Mouse (Mus musculus) forebrain, embryonic 11.5 days (tissue): ENCODE measurements at regions not wholly inside any gene's neighbourhood (a gene's known extent, or its start where the extent isn't known, plus 50 kb on each side); places are given as distances from the start of the nearest gene placed in this dataset.

Experiments used
- ATAC-seq: fragments of 200-750 bp; cut with Nextera tagmentation; replicated peaks from 2 replicates; pipeline ENCODE4 v1.8.0; 2017; ENCODE audit warnings: moderate TSS enrichment; ENCODE audit not compliant: low FRiP score
- DNase-seq: peaks from one replicate; pipeline ENCODE4 v3.0.0-alpha.2; 2017; ENCODE audit warnings: low spot score
- H3K27ac ChIP-seq: fragments of 300-500 bp; sonication (generic); 2 replicates; pipeline ENCODE4 v1.5.1; 2014; ENCODE audit warnings: low read depth, low read length
- H3K27me3 ChIP-seq: fragments of 300-500 bp; sonication (generic); 2 replicates; pipeline ENCODE4 v1.6.1; 2014; ENCODE audit warnings: mild to moderate bottlenecking, low read length, mixed read lengths; ENCODE audit not compliant: control insufficient read depth, insufficient read depth
- H3K36me3 ChIP-seq: fragments of 300-500 bp; sonication (generic); 2 replicates; pipeline ENCODE4 v1.6.1; 2014; ENCODE audit warnings: mild to moderate bottlenecking, low read length, moderate library complexity, mixed read lengths; ENCODE audit not compliant: control insufficient read depth, insufficient read depth
- H3K4me1 ChIP-seq: fragments of 300-500 bp; sonication (generic); replicated peaks from 2 replicates; pipeline ENCODE4 v1.6.1; 2014; ENCODE audit warnings: low read length, mixed read lengths; ENCODE audit not compliant: control insufficient read depth, insufficient read depth
- H3K4me2 ChIP-seq: fragments of 300-500 bp; sonication (generic); 2 replicates; pipeline ENCODE4 v1.6.1; 2014; ENCODE audit warnings: low read depth, mild to moderate bottlenecking, low read length, moderate library complexity, mixed read lengths; ENCODE audit not compliant: severe bottlenecking
- H3K4me3 ChIP-seq: fragments of 300-500 bp; sonication (generic); 2 replicates; pipeline ENCODE4 v1.5.1; 2014; ENCODE audit warnings: low read depth, low read length
- H3K9ac ChIP-seq: fragments of 300-500 bp; sonication (generic); 2 replicates; pipeline ENCODE4 v1.6.1; 2014; ENCODE audit warnings: low read length
- H3K9me3 ChIP-seq: fragments of 300-500 bp; sonication (generic); 2 replicates; pipeline ENCODE4 v1.6.1; 2016; ENCODE audit warnings: low read length, mixed read lengths; ENCODE audit not compliant: control insufficient read depth
- WGBS: fragments of 180-500 bp; shearing (Covaris S2); extraction: QIAGEN DNeasy Blood & Tissue Kit; methylation state at CpG from one replicate; pipeline ENCODE4 v1.1.7; 2014; 5-methylcytosine and 5-hydroxymethylcytosine counted together

DNA sequence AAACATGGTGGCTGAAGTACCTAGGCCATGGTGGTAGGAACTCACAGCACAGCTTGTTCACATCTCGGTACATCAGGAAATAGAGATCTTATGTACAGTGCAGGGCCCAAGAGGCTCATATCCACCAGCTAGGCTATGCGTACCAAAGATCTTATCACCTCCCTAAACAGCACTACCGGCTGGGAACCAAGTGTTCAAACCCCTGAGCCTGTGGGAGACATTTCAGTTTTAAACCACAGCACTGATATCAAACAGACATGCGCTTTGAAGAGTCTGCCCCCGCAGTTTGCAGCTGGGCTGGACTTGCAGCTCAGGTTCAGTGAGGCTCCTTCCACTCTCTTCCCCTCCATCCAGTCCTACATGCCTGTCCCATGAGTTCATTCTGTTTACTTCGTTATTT is 58.4 kb upstream of the Ampd3 start:
- no peaks in the 10 kb centered on the region; the same call in 1 of the 2 replicates for H3K9me3 ChIP-seq
- WGBS = 91% methylated on average over 6 of the region's 6 CpGs
- H3K36me3 ChIP-seq = no peaks in the 10 kb centered on the region
- H3K4me1 ChIP-seq = no peaks in the 10 kb centered on the region
- H3K4me3 ChIP-seq = no peak overlapping the region
- peak; percentile 23 for DNase-seq
- no peak overlapping the region for H3K9ac ChIP-seq
- no peaks in the 10 kb centered on the region for H3K27me3 ChIP-seq
- H3K27ac ChIP-seq = no peak overlapping the region
- no peak overlapping the region for H3K4me2 ChIP-seq
- no peak for ATAC-seq

DNA sequence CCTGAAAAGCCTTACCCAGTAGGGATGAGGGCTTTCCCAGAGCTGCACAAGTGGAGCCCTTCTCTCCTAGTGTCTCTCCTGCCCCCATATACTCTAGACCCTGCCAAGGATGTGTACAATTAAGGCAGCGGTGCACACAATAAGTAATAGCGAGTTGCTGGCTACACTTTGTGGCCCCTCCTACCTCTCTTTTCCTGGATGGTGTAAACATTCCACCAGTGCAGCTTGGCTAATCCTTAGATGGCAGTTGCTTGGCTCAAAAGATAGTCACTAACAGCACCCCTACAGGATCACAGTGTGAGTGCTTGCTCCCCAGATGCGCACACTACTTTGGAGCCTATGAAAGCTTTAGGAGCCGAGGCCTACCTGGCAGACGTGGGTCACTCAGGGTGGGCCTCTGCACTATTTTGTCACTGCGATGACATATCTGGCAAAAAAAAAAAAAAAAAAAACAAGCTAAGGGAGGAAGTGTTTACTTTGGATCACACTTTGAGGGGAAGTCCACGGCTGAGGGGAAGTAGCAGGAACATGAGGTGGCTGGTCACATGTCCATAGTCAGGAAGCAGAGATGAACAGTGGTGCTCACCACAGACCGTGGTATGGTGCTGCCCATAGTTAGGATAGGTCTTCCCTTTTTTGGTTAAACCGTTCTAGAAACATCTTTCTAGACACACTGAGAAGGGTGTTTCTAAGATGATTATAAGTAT is 57.6 kb upstream of the Ampd3 start:
- ATAC-seq = no peak
- Histone ChIP-seq H3K4me3 (no peak overlapping the region), H3K9ac (no peak overlapping the region), H3K36me3 (no peaks in the 10 kb centered on the region), H3K27me3 (no peaks in the 10 kb centered on the region), H3K27ac (no peak overlapping the region), H3K4me1 (no peaks in the 10 kb centered on the region), H3K4me2 (no peak overlapping the region), H3K9me3 (no peaks in the 10 kb centered on the region; the same call in 1 of the 2 replicates)
- DNase-seq = no peak
- WGBS = 88% methylated on average over 9 of the region's 9 CpGs

DNA sequence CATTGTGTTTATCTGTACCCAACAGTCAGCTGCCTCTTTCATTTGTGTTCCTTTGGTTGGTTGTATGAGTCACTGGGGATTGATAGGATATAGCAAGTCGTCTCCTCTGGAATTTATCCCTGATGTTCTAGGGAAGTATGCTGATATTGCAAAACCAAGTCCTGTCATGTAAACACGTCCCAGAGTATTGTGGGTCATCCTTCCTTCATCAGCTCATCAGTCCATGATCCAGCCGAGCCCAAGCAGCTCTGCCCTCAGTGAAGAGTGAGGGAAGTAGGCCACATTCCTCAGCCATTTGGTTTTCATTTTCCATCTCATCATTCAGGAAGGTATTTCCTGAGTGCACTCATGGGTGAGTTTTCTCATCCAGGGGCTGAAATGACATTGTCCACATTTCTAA is 54.3 kb upstream of the Ampd3 start:
- Histone ChIP-seq H3K4me3 (no peak overlapping the region), H3K27me3 (no peaks in the 10 kb centered on the region), H3K9me3 (no peaks in the 10 kb centered on the region; the same call in 1 of the 2 replicates), H3K4me2 (no peak overlapping the region), H3K36me3 (no peaks in the 10 kb centered on the region), H3K9ac (no peak overlapping the region), H3K27ac (no peak overlapping the region), H3K4me1 (no peaks in the 10 kb centered on the region)
- WGBS = 66% methylated on average over 3 of the region's 3 CpGs
- ATAC-seq = no peak
- DNase-seq = no peak

DNA sequence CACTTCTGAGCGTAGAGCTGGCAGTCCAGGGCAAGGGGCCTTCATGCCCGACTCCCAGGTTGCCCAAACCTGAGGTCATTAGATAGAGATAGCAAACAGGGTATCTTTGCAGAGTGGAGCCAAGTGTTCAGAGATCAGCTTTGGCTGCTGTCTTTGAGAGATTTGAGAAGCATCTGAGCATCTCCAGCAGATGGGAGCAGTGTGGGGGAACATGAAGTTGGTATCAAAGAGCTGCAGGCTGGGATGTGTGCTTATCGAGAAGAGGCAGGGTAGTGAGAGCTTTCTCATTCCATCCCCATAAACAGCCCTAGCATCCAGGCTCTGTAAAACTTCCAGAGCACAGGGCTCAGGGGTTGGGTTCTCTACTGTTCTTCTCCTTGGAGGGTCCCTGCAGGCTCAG is 52.9 kb upstream of the Ampd3 start:
- no peak for ATAC-seq
- no peak overlapping the region for H3K4me3 ChIP-seq
- no peaks in the 10 kb centered on the region; the same call in 1 of the 2 replicates for H3K9me3 ChIP-seq
- no peaks in the 10 kb centered on the region for H3K27me3 ChIP-seq
- H3K4me1 ChIP-seq = no peaks in the 10 kb centered on the region
- H3K36me3 ChIP-seq = no peaks in the 10 kb centered on the region
- DNase-seq = no peak
- H3K4me2 ChIP-seq = no peak overlapping the region
- H3K9ac ChIP-seq = no peak overlapping the region
- H3K27ac ChIP-seq = no peak overlapping the region
- WGBS = 92% methylated on average over 3 of the region's 3 CpGs

DNA sequence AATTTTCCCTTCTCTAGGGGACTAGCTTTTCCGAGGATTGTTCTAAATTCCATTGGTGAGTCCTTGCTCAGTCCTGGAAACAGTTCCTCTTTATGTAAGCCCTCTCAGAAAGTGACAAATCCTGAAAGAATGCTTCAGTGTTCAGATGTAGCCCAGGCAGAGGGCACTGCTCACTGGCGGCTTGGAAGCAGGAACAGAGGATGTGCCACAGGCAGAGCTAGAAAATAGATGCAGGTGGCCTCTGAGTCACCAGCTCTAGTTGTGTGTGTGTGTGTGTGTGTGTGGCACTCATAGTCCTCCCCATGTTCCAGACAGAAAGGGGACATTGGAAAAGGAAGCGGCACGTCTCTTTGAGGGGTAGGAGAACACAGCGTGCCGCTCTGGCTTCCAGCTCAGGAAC is 52.5 kb upstream of the Ampd3 start:
- WGBS = 85% methylated on average over 6 of the region's 6 CpGs
- Histone ChIP-seq H3K4me2 (no peak overlapping the region), H3K9ac (no peak overlapping the region), H3K4me1 (no peaks in the 10 kb centered on the region), H3K4me3 (no peak overlapping the region), H3K27me3 (no peaks in the 10 kb centered on the region), H3K36me3 (no peaks in the 10 kb centered on the region), H3K27ac (no peak overlapping the region), H3K9me3 (no peaks in the 10 kb centered on the region; the same call in 1 of the 2 replicates)
- DNase-seq = no peak
- no peak for ATAC-seq

DNA sequence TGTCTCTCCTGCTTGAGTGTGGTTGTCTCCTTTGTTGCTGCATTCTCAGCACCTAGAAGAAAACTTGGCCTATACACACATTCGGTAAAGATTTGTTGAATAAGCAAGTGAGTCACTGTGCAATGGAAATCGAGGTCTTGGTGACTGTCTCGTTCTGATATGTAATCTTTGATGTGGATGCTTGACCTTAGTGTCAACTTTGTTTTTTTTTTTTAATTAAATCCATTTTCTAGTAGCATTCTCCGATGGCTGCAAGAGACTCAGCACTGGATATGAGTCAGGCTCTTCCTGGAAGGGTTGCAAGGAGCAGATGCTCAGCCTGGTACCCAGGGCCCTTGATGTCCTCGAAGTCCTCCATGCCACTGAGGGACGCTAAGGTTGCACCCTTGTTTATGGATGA is 50.9 kb upstream of the Ampd3 start:
- H3K4me1 ChIP-seq = no peaks in the 10 kb centered on the region
- H3K36me3 ChIP-seq = no peaks in the 10 kb centered on the region
- H3K27ac ChIP-seq = no peak overlapping the region
- H3K4me2 ChIP-seq = no peak overlapping the region
- H3K9me3 ChIP-seq = no peaks in the 10 kb centered on the region
- H3K9ac ChIP-seq = no peak overlapping the region
- no peak for ATAC-seq
- 80% methylated on average over 6 of the region's 6 CpGs for WGBS
- DNase-seq = no peak
- H3K27me3 ChIP-seq = no peaks in the 10 kb centered on the region
- no peak overlapping the region for H3K4me3 ChIP-seq
